Mouse (Mus musculus) heart, embryonic 10.5 days (tissue): ENCODE results near the gene Gmds. TPM values are rescaled to one million over a fixed set of nuclear protein-coding genes. Genes with fewer than 3 reads are reported as not detected.

Source experiments
- DNase-seq: peaks from one replicate; pipeline ENCODE4 v3.0.0-alpha.2; 2017; ENCODE audit warnings: low spot score
- H3K27ac ChIP-seq: fragments of 300-500 bp; sonication (generic); 2 replicates; pipeline ENCODE4 v1.5.1; 2016; ENCODE audit warnings: mild to moderate bottlenecking
- H3K27me3 ChIP-seq: fragments of 300-500 bp; sonication (generic); 2 replicates; pipeline ENCODE4 v1.6.1; 2016; ENCODE audit warnings: mild to moderate bottlenecking; ENCODE audit not compliant: poor library complexity, insufficient read depth, severe bottlenecking
- H3K36me3 ChIP-seq: fragments of 300-500 bp; sonication (generic); 2 replicates; pipeline ENCODE4 v1.6.1; 2016; ENCODE audit warnings: mild to moderate bottlenecking, moderate library complexity
- H3K4me1 ChIP-seq: fragments of 300-500 bp; sonication (generic); 2 replicates; pipeline ENCODE4 v1.6.1; 2016; ENCODE audit warnings: mild to moderate bottlenecking
- H3K4me3 ChIP-seq: fragments of 300-500 bp; sonication (generic); 2 replicates; pipeline ENCODE4 v1.5.1; 2016; ENCODE audit warnings: mild to moderate bottlenecking, moderate library complexity
- H3K9me3 ChIP-seq: fragments of 300-500 bp; sonication (generic); 2 replicates; pipeline ENCODE4 v1.6.1; 2016; ENCODE audit warnings: mild to moderate bottlenecking, moderate library complexity
- WGBS: fragments of 180-500 bp; shearing (Covaris S2); methylation state at CpG from one replicate; pipeline ENCODE4 v1.1.7; 2016; 5-methylcytosine and 5-hydroxymethylcytosine counted together
- polyA plus RNA-seq: library from polyadenylated mRNA; unstranded; fragments of >200 nt; fragmentation: Nextera tagmentation; extraction: Ambion mirVana; gene quantifications from 2 replicates; pipeline ENCODE4 v1.2.1, GENCODE M21; 2016

The Gmds gene
- polyA plus RNA-seq, 1 experiment from 2014 or later, result 26.1 TPM

GRCm38 (mm10) chr13:31926599-31926998, 411.9 kb downstream of the Gmds start:
- no peak for DNase-seq
- peaks cover 17% of the 10 kb centered on the region for H3K27me3 ChIP-seq
- H3K9me3 ChIP-seq, result no peaks in the 10 kb centered on the region
- H3K4me3 ChIP-seq, result no peak overlapping the region
- no peaks in the 10 kb centered on the region for H3K4me1 ChIP-seq
- no peak overlapping the region for H3K27ac ChIP-seq
- WGBS, result 65% methylated on average over 5 of the region's 5 CpGs
- no peaks in the 10 kb centered on the region for H3K36me3 ChIP-seq

DNA sequence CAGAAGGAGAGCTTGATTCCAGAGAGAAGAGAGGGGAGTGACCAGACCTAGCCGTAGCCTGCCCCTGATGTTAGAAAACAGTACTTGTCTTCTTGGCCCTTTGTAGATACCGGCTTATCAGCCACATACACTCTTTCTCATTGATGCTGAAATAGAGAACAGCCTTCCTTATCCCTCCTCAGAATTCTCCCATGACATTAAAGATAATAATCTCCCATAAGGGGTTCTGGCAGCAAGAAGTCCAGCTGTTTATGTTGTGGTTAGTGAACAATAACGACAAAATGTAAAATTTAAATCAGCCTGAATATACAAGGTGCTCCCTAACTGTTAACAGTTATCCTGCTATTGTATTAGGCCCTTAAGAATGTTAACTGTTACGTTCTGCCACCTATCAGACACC, 414.0 kb downstream of the Gmds start:
- DNase-seq, result no peak
- H3K27ac ChIP-seq, result no peak overlapping the region
- H3K27me3 ChIP-seq, result peaks cover 17% of the 10 kb centered on the region
- no peak overlapping the region for H3K4me3 ChIP-seq
- H3K9me3 ChIP-seq, result no peaks in the 10 kb centered on the region
- H3K36me3 ChIP-seq, result no peaks in the 10 kb centered on the region
- WGBS, result 37% methylated on average over 4 of the region's 4 CpGs
- H3K4me1 ChIP-seq, result no peaks in the 10 kb centered on the region

- no peaks in the 10 kb centered on the region for H3K27me3 ChIP-seq
- peaks cover 13% of the 10 kb centered on the region for H3K4me1 ChIP-seq
- no peaks in the 10 kb centered on the region for H3K9me3 ChIP-seq
- no peak overlapping the region for H3K27ac ChIP-seq
- H3K4me3 ChIP-seq, result no peak overlapping the region
- no peak for DNase-seq
- no peaks in the 10 kb centered on the region for H3K36me3 ChIP-seq
- WGBS, result 85% methylated on average over 2 of the region's 2 CpGs
These were observed 418.8 kb downstream of the Gmds start for GRCm38 (mm10) chr13:31919716-31920115.

- H3K36me3 ChIP-seq, result no peaks in the 10 kb centered on the region
- no peaks in the 10 kb centered on the region for H3K9me3 ChIP-seq
- 46% methylated on average over 5 of the region's 5 CpGs for WGBS
- no peak overlapping the region for H3K27ac ChIP-seq
- DNase-seq, result no peak
- H3K27me3 ChIP-seq, result no peaks in the 10 kb centered on the region
- H3K4me3 ChIP-seq, result no peak overlapping the region
- peaks cover 13% of the 10 kb centered on the region for H3K4me1 ChIP-seq
These were observed 421.2 kb downstream of the Gmds start for GRCm38 (mm10) chr13:31917387-31917786.

GRCm38 (mm10) chr13:31915748-31916147, 422.8 kb downstream of the Gmds start:
- peak; percentile 76 for DNase-seq
- Histone ChIP-seq H3K9me3 (no peaks in the 10 kb centered on the region), H3K27me3 (no peaks in the 10 kb centered on the region), H3K36me3 (no peaks in the 10 kb centered on the region), H3K27ac (peak overlapping the region; percentile 42; the same call in 1 of the 2 replicates), H3K4me3 (no peak overlapping the region), H3K4me1 (peaks cover 25% of the 10 kb centered on the region)
- WGBS, result 61% methylated on average over 6 of the region's 6 CpGs

DNA sequence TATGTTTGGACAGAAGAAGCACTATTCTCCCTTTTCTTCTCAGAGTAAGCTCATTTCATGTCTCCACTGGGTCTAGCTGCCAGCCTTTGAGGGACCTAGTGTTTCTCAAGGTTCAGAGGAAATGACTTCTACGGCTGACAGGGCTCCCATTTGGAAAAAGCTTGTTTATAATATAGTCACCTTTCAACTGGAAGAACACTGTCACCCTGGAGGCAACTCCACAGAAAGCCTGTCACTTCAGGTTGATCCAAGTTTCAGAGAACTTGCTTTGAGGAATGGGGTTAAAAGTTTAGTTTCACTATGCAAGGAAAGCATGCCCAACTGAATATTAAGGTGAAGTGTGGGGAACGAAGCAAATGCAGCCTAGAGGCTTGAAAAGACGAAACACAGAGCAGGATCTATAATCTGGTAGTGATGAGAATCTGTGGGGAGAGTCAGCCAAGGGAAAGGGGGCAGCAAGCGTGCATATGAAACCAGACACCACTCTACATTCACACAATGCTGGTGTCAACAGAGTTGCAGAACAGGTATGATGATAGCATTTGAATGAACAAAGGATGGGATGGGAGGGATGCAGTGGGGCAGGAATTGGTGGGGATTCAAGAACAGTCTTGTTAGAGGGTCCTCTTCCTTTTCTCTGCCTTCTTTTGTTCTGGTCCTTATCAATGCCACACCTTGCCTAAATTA, 423.5 kb downstream of the Gmds start:
- Histone ChIP-seq H3K27me3 (no peaks in the 10 kb centered on the region), H3K4me1 (peaks cover 25% of the 10 kb centered on the region), H3K27ac (no peak overlapping the region), H3K9me3 (no peaks in the 10 kb centered on the region), H3K36me3 (no peaks in the 10 kb centered on the region), H3K4me3 (no peak overlapping the region)
- DNase-seq, result no peak
- 44% methylated on average over 4 of the region's 4 CpGs for WGBS

- H3K36me3 ChIP-seq, result no peaks in the 10 kb centered on the region
- no peaks in the 10 kb centered on the region for H3K27me3 ChIP-seq
- no peak for DNase-seq
- WGBS, result 5% methylated on average over 5 of the region's 5 CpGs
- H3K4me1 ChIP-seq, result peaks cover 35% of the 10 kb centered on the region
- H3K27ac ChIP-seq, result peak overlapping the region; percentile 56; the same call in 1 of the 2 replicates
- H3K9me3 ChIP-seq, result no peaks in the 10 kb centered on the region
- H3K4me3 ChIP-seq, result no peak overlapping the region
These were observed 426.6 kb downstream of the Gmds start for GRCm38 (mm10) chr13:31911956-31912355.

GRCm38 (mm10) chr13:31911362-31911761, 427.2 kb downstream of the Gmds start:
- DNase-seq, result no peak
- no peaks in the 10 kb centered on the region for H3K36me3 ChIP-seq
- no peak overlapping the region for H3K27ac ChIP-seq
- no peak overlapping the region for H3K4me3 ChIP-seq
- H3K27me3 ChIP-seq, result 0 out of 2 replicates have a peak, but pooled peaks cover 2% of the 10 kb centered on the region
- H3K4me1 ChIP-seq, result peaks cover 35% of the 10 kb centered on the region
- H3K9me3 ChIP-seq, result no peaks in the 10 kb centered on the region
- 67% methylated on average over 2 of the region's 2 CpGs for WGBS

DNA sequence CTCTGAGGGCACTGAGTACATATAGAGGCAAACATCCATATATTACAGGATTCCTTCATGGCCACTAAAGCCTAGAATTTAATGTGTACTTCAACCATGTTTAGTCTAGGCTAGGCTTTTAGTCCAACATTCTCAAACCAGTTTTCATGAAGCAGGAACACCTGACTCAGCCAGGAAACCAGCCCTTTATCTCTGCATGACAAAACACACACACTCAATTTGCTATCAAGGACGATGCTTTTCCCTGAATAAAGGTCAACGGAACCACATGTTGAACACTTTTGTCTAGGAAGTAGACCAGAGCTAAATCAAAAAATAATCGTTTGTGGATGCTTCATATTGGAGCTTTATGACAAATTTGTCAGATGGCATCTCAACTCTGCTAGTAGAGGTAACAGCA, 429.5 kb downstream of the Gmds start:
- DNase-seq, result no peak
- Histone ChIP-seq H3K36me3 (no peaks in the 10 kb centered on the region), H3K27me3 (0 out of 2 replicates have a peak, but pooled peaks cover 5% of the 10 kb centered on the region), H3K4me3 (no peak overlapping the region), H3K4me1 (peaks cover 28% of the 10 kb centered on the region), H3K9me3 (no peaks in the 10 kb centered on the region), H3K27ac (no peak overlapping the region)
- 58% methylated on average over 3 of the region's 3 CpGs for WGBS

GRCm38 (mm10) chr13:31906514-31906913, 432.0 kb downstream of the Gmds start:
- 71% methylated on average over 1 of the region's 1 CpGs for WGBS
- Histone ChIP-seq H3K4me3 (no peak overlapping the region), H3K4me1 (peaks cover 22% of the 10 kb centered on the region; the same call in 1 of the 2 replicates), H3K9me3 (no peaks in the 10 kb centered on the region), H3K36me3 (no peaks in the 10 kb centered on the region), H3K27me3 (0 out of 2 replicates have a peak, but pooled peaks cover 5% of the 10 kb centered on the region), H3K27ac (no peak overlapping the region)
- DNase-seq, result no peak

DNA sequence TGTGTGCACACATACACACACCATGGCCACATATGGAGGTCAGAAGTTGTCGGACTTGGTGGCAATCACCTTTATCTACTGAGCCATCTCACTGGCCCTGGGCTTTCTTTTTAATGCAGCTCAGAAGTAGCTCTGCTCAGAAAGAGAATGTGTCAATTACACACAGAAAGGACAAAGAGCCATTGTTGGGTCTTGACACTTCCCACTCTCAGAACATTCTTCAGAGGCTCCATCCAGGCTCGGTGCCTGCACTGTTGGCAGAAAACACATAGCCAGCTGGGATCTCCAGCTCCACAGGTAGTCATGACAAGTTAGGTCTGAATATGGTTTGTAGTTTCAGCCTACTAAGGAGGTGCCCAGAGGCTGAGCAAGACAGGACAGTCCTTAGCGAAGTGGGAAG, 438.3 kb downstream of the Gmds start:
- DNase-seq, result no peak
- no peaks in the 10 kb centered on the region for H3K27me3 ChIP-seq
- 69% methylated on average over 3 of the region's 3 CpGs for WGBS

GRCm38 (mm10) chr13:31899392-31899791, 439.1 kb downstream of the Gmds start:
- Histone ChIP-seq H3K4me1 (peaks cover 6% of the 10 kb centered on the region; the same call in 1 of the 2 replicates), H3K4me3 (no peak overlapping the region), H3K27ac (no peak overlapping the region), H3K27me3 (no peaks in the 10 kb centered on the region), H3K36me3 (no peaks in the 10 kb centered on the region), H3K9me3 (no peaks in the 10 kb centered on the region)
- 73% methylated on average over 5 of the region's 5 CpGs for WGBS
- DNase-seq, result no peak

More for the DNA sequence above, 438.3 kb downstream of the Gmds start:
- Histone ChIP-seq H3K36me3 (no peaks in the 10 kb centered on the region), H3K4me1 (peaks cover 8% of the 10 kb centered on the region; the same call in 1 of the 2 replicates), H3K4me3 (no peak overlapping the region), H3K27ac (no peak overlapping the region), H3K9me3 (no peaks in the 10 kb centered on the region)

GRCm38 (mm10) chr13:31897493-31897892, 441.0 kb downstream of the Gmds start:
- H3K36me3 ChIP-seq, result no peaks in the 10 kb centered on the region
- no peaks in the 10 kb centered on the region for H3K27me3 ChIP-seq
- DNase-seq, result no peak
- no peak overlapping the region for H3K27ac ChIP-seq
- no peaks in the 10 kb centered on the region for H3K4me1 ChIP-seq
- no peaks in the 10 kb centered on the region for H3K9me3 ChIP-seq
- H3K4me3 ChIP-seq, result no peak overlapping the region
- WGBS, result 78% methylated on average over 4 of the region's 4 CpGs

- WGBS, result 81% methylated on average over 3 of the region's 3 CpGs
- no peak for DNase-seq
- 0 out of 2 replicates have a peak, but pooled peaks cover 4% of the 10 kb centered on the region for H3K36me3 ChIP-seq
- H3K9me3 ChIP-seq, result no peaks in the 10 kb centered on the region
- no peaks in the 10 kb centered on the region for H3K27me3 ChIP-seq
- H3K4me1 ChIP-seq, result no peaks in the 10 kb centered on the region
- no peak overlapping the region for H3K4me3 ChIP-seq
- no peak overlapping the region for H3K27ac ChIP-seq
These were observed 444.0 kb downstream of the Gmds start for GRCm38 (mm10) chr13:31894511-31894910.
